Mouse (Mus musculus): ENCODE results near the gene Otx1.

DNA sequence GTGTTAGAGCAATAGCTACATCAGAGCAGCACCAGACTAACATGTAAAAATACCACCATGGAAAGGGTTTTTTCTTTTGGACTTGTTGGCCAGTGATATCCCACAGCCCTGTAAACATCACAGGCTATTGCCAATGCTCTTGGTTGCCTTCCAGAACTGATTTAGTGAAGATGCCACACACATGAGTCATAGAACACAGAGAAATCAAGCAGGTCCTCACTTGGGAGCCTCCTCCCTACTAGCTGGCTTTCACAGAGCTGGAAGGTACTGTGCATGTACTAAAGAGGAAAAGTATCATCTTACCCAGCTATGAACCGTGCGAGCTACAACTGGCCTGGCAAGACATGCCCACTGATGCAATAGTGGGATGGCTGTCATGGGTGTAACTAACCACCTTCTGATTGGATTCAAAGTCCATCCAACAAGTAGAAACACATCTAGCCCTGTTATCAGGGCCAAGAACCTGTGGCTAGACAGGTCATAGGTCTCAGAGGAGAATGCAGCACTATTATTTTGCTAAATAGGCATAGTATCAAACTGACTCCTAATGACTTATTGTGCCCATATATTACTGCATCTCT, 51.0 kb downstream of the Otx1 start:
- TF ChIP-seq CTCF (IDR thresholded peaks at IDR 0.05; ENCODE audit: extremely low read depth, insufficient read depth, insufficient read length, insufficient replicate concordance), result no peak
- TF ChIP-seq POLR2A (IDR thresholded peaks at IDR 0.05; ENCODE audit: low read depth, low read length), result no peak

All from spleen, adult 2 months (tissue).